Mouse (Mus musculus) liver, embryonic 14.5 days (tissue): ENCODE measurements at regions not wholly inside any gene's neighbourhood (a gene's known extent, or its start where the extent isn't known, plus 50 kb on each side); places are given as distances from the start of the nearest gene placed in this dataset.
"Not testable (repeated sequence)": the region's sequence is repeated elsewhere in the genome, so short reads cannot be mapped to it uniquely, and the experiment has no call there.

Experiments
- ATAC-seq: fragments of 200-750 bp; cut with Nextera tagmentation; 2 replicates; pipeline ENCODE4 v1.8.0; 2017; ENCODE audit warnings: moderate number of reproducible peaks, mild to moderate bottlenecking, moderate library complexity; ENCODE audit not compliant: insufficient read depth
- DNase-seq, 3 experiments: peaks; one replicate each; pipeline ENCODE4 v3.0.0-alpha.2; 2012 to 2013; ENCODE audit warnings: low read depth in 3 of 3, low spot score in 3 of 3
- H3K27ac ChIP-seq: fragments of 300-500 bp; sonication (generic); 2 replicates; pipeline ENCODE4 v1.5.1; 2014; ENCODE audit warnings: moderate library complexity, mild to moderate bottlenecking, control low read depth, inconsistent platforms
- H3K27me3 ChIP-seq: fragments of 300-500 bp; sonication (generic); 2 replicates; pipeline ENCODE4 v1.6.1; 2014; ENCODE audit warnings: mild to moderate bottlenecking, low read length, moderate library complexity; ENCODE audit not compliant: control insufficient read depth, insufficient read depth
- H3K36me3 ChIP-seq: fragments of 300-500 bp; sonication (generic); replicated peaks from 2 replicates; pipeline ENCODE4 v1.6.1; 2014; ENCODE audit warnings: low read depth; ENCODE audit not compliant: control insufficient read depth, insufficient read depth
- H3K4me1 ChIP-seq, 2 experiments: fragments of 200-500 bp in 1 of 2; fragments of 300-500 bp in 1 of 2; sonication (generic) in 1 of 2; replicated peaks; 2 replicates each; pipeline ENCODE4 v1.6.1; 2012 to 2014; ENCODE audit warnings: antibody characterized with exemption in 1 of 2, inconsistent platforms in 1 of 2, low read length in 1 of 2; ENCODE audit not compliant: control insufficient read depth in 2 of 2, insufficient read depth in 2 of 2
- H3K4me2 ChIP-seq: fragments of 300-500 bp; sonication (generic); 2 replicates; pipeline ENCODE4 v1.6.1; 2014; ENCODE audit warnings: low read depth, mild to moderate bottlenecking, control low read depth, moderate library complexity
- H3K4me3 ChIP-seq, 2 experiments: fragments of 200-500 bp in 1 of 2; fragments of 300-500 bp in 1 of 2; sonication (generic) in 1 of 2; 2 replicates each; pipeline ENCODE4 v1.5.1; 2012 to 2014; ENCODE audit warnings: low read depth in 2 of 2, low read length in 2 of 2, mild to moderate bottlenecking in 2 of 2, control low read depth in 1 of 2, inconsistent platforms in 1 of 2, moderate library complexity in 1 of 2; ENCODE audit not compliant: insufficient read depth in 1 of 2
- H3K9ac ChIP-seq: fragments of 300-500 bp; sonication (generic); replicated peaks from 2 replicates; pipeline ENCODE4 v1.6.1; 2014; ENCODE audit warnings: mild to moderate bottlenecking, control low read depth, moderate library complexity
- H3K9me3 ChIP-seq: fragments of 300-500 bp; sonication (generic); 2 replicates; pipeline ENCODE4 v1.6.1; 2016; ENCODE audit warnings: low read length, mixed read lengths; ENCODE audit not compliant: control insufficient read depth
- CTCF ChIP-seq: IDR thresholded peaks from 2 replicates; pipeline ENCODE4 v1.5.1; 2016; ENCODE audit warnings: antibody characterized with exemption, low read depth, control low read depth
- EP300 ChIP-seq: IDR thresholded peaks from 2 replicates; pipeline ENCODE4 v1.6.1; 2016; ENCODE audit warnings: antibody characterized with exemption, low read depth
- WGBS: fragments of 180-500 bp; shearing (Covaris S2); extraction: QIAGEN DNeasy Blood & Tissue Kit; methylation state at CpG from one replicate; pipeline ENCODE4 v1.1.7; 2014; ENCODE audit not compliant: insufficient replicate concordance; 5-methylcytosine and 5-hydroxymethylcytosine counted together

DNA sequence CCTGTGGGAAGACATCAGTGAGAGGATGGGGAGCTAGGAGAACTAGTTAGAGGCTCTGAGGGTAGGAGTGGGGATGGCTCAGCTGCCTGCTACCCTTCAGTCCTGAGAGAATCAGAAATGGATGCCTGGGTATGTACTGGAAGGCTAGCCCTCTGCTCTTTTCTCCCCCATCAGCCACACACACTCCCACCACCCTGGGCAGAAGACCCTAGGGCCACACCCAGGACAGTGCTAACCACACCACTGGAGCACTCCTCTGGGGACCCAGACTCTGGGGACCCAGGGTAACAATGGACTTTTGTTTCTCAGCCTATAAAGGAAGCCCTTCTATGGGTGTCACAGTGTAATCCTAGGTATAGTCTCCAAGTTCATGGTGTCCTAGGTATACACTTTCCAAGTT is 67.0 kb downstream of the Vcpkmt start:
- TF ChIP-seq EP300, result no peak
- TF ChIP-seq CTCF, result no peak
- Histone ChIP-seq H3K4me2 (no peak overlapping the region), H3K36me3 (no peaks in the 10 kb centered on the region), H3K4me3 (no peak overlapping the region), H3K9me3 (no peaks in the 10 kb centered on the region), H3K27ac (no peak overlapping the region), H3K27me3 (no peaks in the 10 kb centered on the region), H3K9ac (no peak overlapping the region), H3K4me1 (peaks cover 2 to 27% of the 10 kb centered on the region in 2 experiments; a peak in 2 of 4 replicates)
- DNase-seq (no peak), ATAC-seq (no peak)

DNA sequence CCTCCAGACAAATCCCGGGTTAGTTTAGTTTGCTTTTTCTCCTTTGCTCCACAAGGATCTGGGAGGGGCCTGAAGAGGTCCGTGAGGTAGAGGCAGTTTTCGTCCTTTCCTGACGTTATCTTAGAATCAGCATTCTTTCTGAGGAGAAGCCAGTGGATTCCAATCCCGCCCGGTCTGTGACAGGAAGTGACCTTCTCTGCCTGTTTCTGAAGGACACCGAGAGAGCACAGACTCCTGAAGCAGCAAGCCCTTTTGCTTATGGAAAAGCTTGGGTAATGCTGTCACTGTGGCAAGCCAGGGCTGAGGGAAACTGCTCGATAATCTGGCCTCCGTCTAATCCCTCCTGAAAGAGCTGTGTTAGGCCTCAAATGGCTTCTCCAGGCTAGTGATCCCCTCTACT is 67.7 kb downstream of the Vcpkmt start:
- 59% methylated on average over 9 of the region's 9 CpGs for WGBS
- H3K9me3 ChIP-seq, result no peaks in the 10 kb centered on the region
- ATAC-seq (no peak), DNase-seq (no peak)
- no peaks in the 10 kb centered on the region for H3K27me3 ChIP-seq
- no peak overlapping the region for H3K9ac ChIP-seq
- peaks cover 2 to 27% of the 10 kb centered on the region in 2 experiments; a peak in 2 of 4 replicates for H3K4me1 ChIP-seq
- no peak overlapping the region for H3K4me3 ChIP-seq
- H3K27ac ChIP-seq, result no peak overlapping the region
- H3K4me2 ChIP-seq, result no peak overlapping the region
- TF ChIP-seq CTCF (no peak), EP300 (no peak)
- H3K36me3 ChIP-seq, result no peaks in the 10 kb centered on the region

DNA sequence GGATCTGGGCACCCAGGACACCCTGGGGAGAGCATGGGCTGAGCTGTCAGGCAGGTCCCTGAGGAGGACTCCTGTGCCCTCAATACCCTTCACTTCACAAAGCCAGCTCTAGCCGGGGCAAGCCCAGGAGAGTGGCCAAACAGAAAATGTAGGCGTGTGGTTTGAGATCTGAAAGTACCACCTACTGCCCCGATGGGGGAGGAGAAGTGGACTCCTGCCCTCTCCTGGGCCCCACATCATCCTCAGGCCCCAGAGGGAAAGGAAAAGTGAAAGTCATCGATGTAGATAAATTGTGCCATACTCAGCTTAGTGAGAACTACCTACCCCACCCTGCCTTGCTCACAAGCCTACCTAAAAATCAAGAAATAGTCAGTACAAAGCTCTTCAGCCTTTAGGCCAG is 69.7 kb downstream of the Vcpkmt start:
- Histone ChIP-seq H3K4me1 (peaks cover 2 to 19% of the 10 kb centered on the region in 2 experiments; a peak in 2 of 4 replicates), H3K9me3 (no peaks in the 10 kb centered on the region), H3K4me2 (0 out of 2 replicates have a peak overlapping the region, but pooled peaks have one; percentile 20), H3K4me3 (no peak overlapping the region), H3K27me3 (no peaks in the 10 kb centered on the region), H3K36me3 (no peaks in the 10 kb centered on the region), H3K27ac (no peak overlapping the region), H3K9ac (no peak overlapping the region)
- TF ChIP-seq EP300 (no peak), CTCF (no peak)
- DNase-seq (no peak), ATAC-seq (peak; percentile 59)
- WGBS, result 8% methylated on average over 4 of the region's 4 CpGs

DNA sequence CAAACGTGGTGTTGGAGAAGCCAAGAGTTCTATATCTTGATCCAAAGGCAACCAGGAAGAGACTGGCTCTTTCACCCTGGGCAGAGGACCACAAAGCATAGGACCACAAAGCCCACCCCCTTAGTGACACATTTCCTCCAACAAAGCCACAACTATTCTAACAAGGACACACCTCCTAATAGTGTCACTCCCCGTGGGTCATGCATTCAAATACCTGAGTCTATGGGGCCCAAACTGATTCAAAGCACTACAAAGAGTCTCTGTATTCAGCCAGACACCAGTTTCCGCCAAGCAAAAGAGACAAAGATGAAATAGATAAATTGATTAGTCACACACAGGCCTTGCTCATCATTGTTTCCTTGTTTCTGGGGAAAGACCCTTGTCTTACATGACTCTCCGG is 72.1 kb downstream of the Vcpkmt start:
- H3K27me3 ChIP-seq, result no peaks in the 10 kb centered on the region
- H3K27ac ChIP-seq, result no peak overlapping the region
- peaks cover 2 to 9% of the 10 kb centered on the region in 2 experiments; a peak in 2 of 4 replicates for H3K4me1 ChIP-seq
- H3K36me3 ChIP-seq, result no peaks in the 10 kb centered on the region
- no peak overlapping the region for H3K9ac ChIP-seq
- no peak overlapping the region for H3K4me3 ChIP-seq
- DNase-seq (no peak), ATAC-seq (no peak)
- WGBS, result 39% methylated on average over 4 of the region's 4 CpGs
- H3K9me3 ChIP-seq, result no peaks in the 10 kb centered on the region
- no peak overlapping the region for H3K4me2 ChIP-seq
- TF ChIP-seq CTCF (no peak), EP300 (no peak)

DNA sequence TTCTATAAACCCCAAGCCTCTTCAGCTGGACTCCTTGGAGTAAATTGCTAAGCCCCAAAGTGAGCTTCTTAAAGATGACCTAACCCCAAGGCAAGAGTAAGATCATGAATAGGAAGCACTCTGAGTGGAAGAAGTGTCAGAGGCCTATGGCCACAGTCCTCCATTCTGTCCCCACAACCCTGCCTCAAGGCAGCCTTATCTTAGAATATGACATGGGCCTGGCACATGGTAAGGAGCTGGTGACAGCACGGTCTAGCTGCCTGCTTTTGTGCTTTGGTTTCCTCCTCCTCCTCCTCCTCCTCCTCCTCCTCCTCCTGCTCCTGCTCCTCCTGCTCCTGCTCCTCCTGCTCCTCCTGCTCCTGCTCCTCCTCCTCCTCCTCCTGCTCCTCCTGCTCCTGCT is 73.6 kb downstream of the Vcpkmt start:
- not testable (repeated sequence) for H3K9me3 ChIP-seq, ATAC-seq, H3K27me3 ChIP-seq, H3K4me3 ChIP-seq, H3K27ac ChIP-seq, H3K9ac ChIP-seq, H3K4me2 ChIP-seq, H3K4me1 ChIP-seq, DNase-seq, H3K36me3 ChIP-seq
- WGBS, result 13% methylated on average over 1 of the region's 1 CpGs
